Mouse (Mus musculus) ES-E14 (cell line): ENCODE results near the gene Mff.

Source experiments
- CHD2 ChIP-seq: IDR thresholded peaks from 2 replicates; pipeline ENCODE4 v1.6.1; 2014; ENCODE audit warnings: mild to moderate bottlenecking, low read depth, low read length, inconsistent platforms
- HCFC1 ChIP-seq: IDR thresholded peaks from 2 replicates; pipeline ENCODE4 v1.6.1; 2012; ENCODE audit warnings: low read length, inconsistent platforms, borderline replicate concordance; ENCODE audit not compliant: insufficient read depth
- MAFK ChIP-seq: IDR thresholded peaks from 2 replicates; pipeline ENCODE4 v1.6.1; 2014; ENCODE audit warnings: mild to moderate bottlenecking, low read depth, low read length, inconsistent platforms; ENCODE audit not compliant: insufficient read depth
- ZC3H11A ChIP-seq: IDR thresholded peaks from 2 replicates; pipeline ENCODE4 v1.6.1; 2012; ENCODE audit warnings: low read depth, mild to moderate bottlenecking, inconsistent platforms, low read length, borderline replicate concordance
- ZNF384 ChIP-seq: IDR thresholded peaks from 2 replicates; pipeline ENCODE4 v1.6.1; 2012; ENCODE audit warnings: low read depth, low read length, inconsistent platforms

- no peak for TF ChIP-seq ZC3H11A
- TF ChIP-seq HCFC1 = no peak
- TF ChIP-seq ZNF384 = no peak
- no peak for TF ChIP-seq CHD2
- TF ChIP-seq MAFK = no peak
These were observed 34.8 kb downstream of the Mff start for GRCm38 (mm10) chr1:82759520-82759919.
